Mouse (Mus musculus): Measurements from ENCODE around the gene Ing5. TPM values are rescaled to one million over a fixed set of nuclear protein-coding genes. Genes with fewer than 3 reads are reported as not detected.

Gene Ing5
- polyA plus RNA-seq, 1 experiment from 2014 or later, result 6.0 TPM

DNA sequence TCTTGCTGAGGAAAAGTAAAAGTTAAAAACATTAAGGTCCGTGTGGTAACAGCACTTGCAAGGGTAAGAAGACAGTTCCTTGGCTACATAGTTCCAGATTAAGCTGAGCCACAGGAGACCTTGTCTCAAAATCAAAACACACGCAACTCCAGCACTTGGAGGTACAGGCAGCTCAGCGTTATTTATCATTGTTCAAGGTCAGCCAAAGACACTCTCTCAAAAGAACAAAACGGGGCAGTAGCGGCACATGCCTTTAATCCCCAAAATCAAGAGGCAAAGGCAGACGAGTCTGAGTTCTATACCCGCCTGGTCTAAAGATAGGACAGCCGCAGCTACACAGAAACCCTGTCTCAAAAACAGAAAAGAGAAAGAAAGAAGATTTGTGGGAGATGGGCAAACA lies 7.9 kb upstream of the Ing5 start:
- H3K9me3 ChIP-seq (ENCODE audit: control insufficient read depth), result no peaks in the 10 kb centered on the region
- no peak overlapping the region for H3K4me2 ChIP-seq (replicated peaks; ENCODE audit: low read depth)
- WGBS, result 82% methylated on average over 8 of the region's 8 CpGs
- H3K4me1 ChIP-seq (replicated peaks; ENCODE audit: control insufficient read depth, insufficient read depth, low read length), result no peaks in the 10 kb centered on the region
- no peaks in the 10 kb centered on the region for H3K27me3 ChIP-seq (replicated peaks; ENCODE audit: control insufficient read depth, insufficient read depth, low read length)
- H3K9ac ChIP-seq (ENCODE audit: low read depth, low read length), result no peak overlapping the region
- no peak overlapping the region for H3K4me3 ChIP-seq (ENCODE audit: low read depth, low read length)
- TF ChIP-seq CTCF (IDR thresholded peaks at IDR 0.05; ENCODE audit: low read depth), result no peak
- peaks cover 59% of the 10 kb centered on the region for H3K36me3 ChIP-seq (ENCODE audit: control insufficient read depth, insufficient read depth)
- H3K27ac ChIP-seq (ENCODE audit: low read depth, low read length), result no peak overlapping the region
- no peak for ATAC-seq

DNA sequence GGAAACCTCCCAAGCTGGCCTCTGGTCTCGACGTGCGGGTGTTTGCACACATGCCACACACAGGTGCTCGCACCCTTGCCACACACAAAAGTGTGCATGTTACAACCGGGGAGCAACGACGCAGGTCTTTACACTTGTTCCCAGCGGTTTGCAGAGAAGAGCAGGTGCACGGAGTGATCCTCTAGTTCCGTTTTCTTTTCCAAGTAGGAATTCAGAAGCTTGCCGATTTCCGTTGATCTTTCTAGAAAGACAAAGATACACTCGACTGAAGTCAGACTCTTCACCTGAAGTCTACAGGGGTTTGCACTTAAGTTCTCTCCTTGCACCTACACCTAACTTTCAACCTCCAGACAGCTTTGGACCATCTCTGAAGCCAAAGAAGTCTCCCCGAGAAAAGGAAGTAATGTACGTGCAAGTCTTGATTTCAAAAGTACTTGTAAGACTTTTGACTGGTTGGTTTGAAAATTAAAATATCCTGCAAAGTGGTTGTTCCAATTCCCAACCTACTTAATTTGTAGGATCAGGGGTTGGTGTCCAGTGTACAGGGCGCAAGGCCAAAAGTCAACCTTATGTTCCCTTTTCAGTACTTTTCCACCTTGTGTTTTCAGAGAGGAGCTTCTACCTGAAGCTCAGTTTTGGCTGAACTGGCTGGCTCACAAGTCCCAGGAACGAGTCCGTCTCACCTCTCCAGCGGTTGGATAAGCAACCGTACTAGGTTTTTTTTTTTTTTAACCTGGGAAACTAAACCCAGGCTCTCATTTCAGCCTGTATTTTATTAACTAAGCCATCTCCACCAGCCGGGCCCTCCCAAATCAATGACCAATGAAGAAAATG lies 2.9 kb upstream of the Ing5 start:
- no peak for TF ChIP-seq CTCF (IDR thresholded peaks at IDR 0.05; ENCODE audit: low read depth)
- Histone ChIP-seq H3K4me1 (replicated peaks; ENCODE audit: control insufficient read depth, insufficient read depth, low read length) (peaks cover 11% of the 10 kb centered on the region; the same call in 1 of the 2 replicates), H3K4me3 (ENCODE audit: low read depth, low read length) (peak overlapping the region; percentile 66), H3K9me3 (ENCODE audit: control insufficient read depth) (no peaks in the 10 kb centered on the region), H3K27ac (ENCODE audit: low read depth, low read length) (peak overlapping the region; percentile 51; the same call in 1 of the 2 replicates), H3K27me3 (replicated peaks; ENCODE audit: control insufficient read depth, insufficient read depth, low read length) (no peaks in the 10 kb centered on the region), H3K4me2 (replicated peaks; ENCODE audit: low read depth) (peak overlapping the region; percentile 93), H3K36me3 (ENCODE audit: control insufficient read depth, insufficient read depth) (peaks cover 15% of the 10 kb centered on the region), H3K9ac (ENCODE audit: low read depth, low read length) (peak overlapping the region; percentile 56)
- no peak for ATAC-seq
- WGBS, result 67% methylated on average over 21 of the region's 21 CpGs

DNA sequence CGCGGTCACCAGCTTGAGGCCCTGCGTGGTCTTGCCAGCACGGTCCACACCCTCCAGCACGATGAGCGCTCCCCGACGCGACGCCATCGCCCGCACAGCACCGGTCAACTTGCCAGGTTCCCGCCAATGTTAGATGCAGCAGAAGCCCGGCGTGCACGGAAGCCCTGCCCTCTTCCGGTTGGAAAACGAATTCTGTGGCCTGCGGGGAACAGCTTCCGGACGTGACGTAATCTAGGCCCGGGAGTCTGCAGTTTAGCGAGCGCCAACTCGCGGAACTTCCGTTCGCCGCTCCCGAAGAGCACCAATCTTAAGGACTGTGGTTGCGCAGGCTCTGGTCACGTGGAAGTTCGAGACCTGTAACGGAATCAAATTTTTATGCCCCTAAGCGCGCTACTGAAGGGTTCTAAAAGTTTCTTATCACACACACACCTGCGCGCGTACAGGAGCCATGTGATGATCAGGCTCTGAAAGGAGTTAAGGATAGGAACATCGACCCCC lies 2.0 kb upstream of the Ing5 start, which contains the start of gene Dtymk:
Dtymk (minus strand) TSS at position 194 of the 498 bp plus-strand sequence.
- ATAC-seq, result peak; percentile 59

DNA sequence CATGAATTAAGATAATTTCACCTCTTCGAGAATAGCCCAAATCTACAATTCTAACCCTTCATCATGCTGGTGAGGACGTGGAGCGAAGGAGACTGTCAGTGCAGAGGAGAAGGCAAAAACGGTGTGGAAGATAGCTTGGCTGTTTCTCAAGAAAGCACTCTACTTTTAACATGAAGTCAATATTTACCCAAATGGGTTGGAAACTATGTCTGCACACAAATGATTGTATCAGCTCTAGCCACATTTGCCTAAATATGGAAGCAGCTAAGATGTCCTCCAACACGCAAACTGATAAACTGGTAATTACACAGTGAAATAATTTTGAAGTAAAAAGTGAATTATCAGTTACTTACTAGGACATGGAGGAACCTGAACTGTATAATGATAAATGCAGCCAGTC lies 994 bp upstream of the Ing5 start:
- no peaks in the 10 kb centered on the region for H3K27me3 ChIP-seq (replicated peaks; ENCODE audit: control insufficient read depth, insufficient read depth, low read length)
- no peak overlapping the region for H3K27ac ChIP-seq (ENCODE audit: low read depth, low read length)
- 69% methylated on average over 5 of the region's 5 CpGs for WGBS
- TF ChIP-seq CTCF (IDR thresholded peaks at IDR 0.05; ENCODE audit: low read depth), result no peak
- H3K9me3 ChIP-seq (ENCODE audit: control insufficient read depth), result no peaks in the 10 kb centered on the region
- peak overlapping the region; percentile 80 for H3K4me3 ChIP-seq (ENCODE audit: low read depth, low read length)
- H3K4me1 ChIP-seq (replicated peaks; ENCODE audit: control insufficient read depth, insufficient read depth, low read length), result peaks cover 11% of the 10 kb centered on the region; the same call in 1 of the 2 replicates
- peak overlapping the region; percentile 93 for H3K4me2 ChIP-seq (replicated peaks; ENCODE audit: low read depth)
- H3K36me3 ChIP-seq (ENCODE audit: control insufficient read depth, insufficient read depth), result peaks cover 29% of the 10 kb centered on the region
- ATAC-seq, result no peak
- 0 out of 2 replicates have a peak overlapping the region, but pooled peaks have one; percentile 77 for H3K9ac ChIP-seq (ENCODE audit: low read depth, low read length)

More for the DNA sequence above, 2.0 kb upstream of the Ing5 start, which contains the start of gene Dtymk:
- H3K9me3 ChIP-seq (ENCODE audit: control insufficient read depth), result no peaks in the 10 kb centered on the region
- WGBS, result 0% methylated on average over 42 of the region's 42 CpGs
- peak within 1 kb of the TSS; percentile 51 for H3K27ac ChIP-seq (ENCODE audit: low read depth, low read length)
- H3K4me3 ChIP-seq (ENCODE audit: low read depth, low read length), result peak within 1 kb of the TSS; percentile 66
- peaks cover 23% of the 10 kb centered on the region for H3K36me3 ChIP-seq (ENCODE audit: control insufficient read depth, insufficient read depth)
- H3K9ac ChIP-seq (ENCODE audit: low read depth, low read length), result peak within 1 kb of the TSS; percentile 56
- H3K4me1 ChIP-seq (replicated peaks; ENCODE audit: control insufficient read depth, insufficient read depth, low read length), result peaks cover 11% of the 10 kb centered on the region; the same call in 1 of the 2 replicates
- peak; percentile 78 for TF ChIP-seq CTCF (IDR thresholded peaks at IDR 0.05; ENCODE audit: low read depth)
- H3K27me3 ChIP-seq (replicated peaks; ENCODE audit: control insufficient read depth, insufficient read depth, low read length), result no peaks in the 10 kb centered on the region
- peak within 1 kb of the TSS; percentile 93 for H3K4me2 ChIP-seq (replicated peaks; ENCODE audit: low read depth)

DNA sequence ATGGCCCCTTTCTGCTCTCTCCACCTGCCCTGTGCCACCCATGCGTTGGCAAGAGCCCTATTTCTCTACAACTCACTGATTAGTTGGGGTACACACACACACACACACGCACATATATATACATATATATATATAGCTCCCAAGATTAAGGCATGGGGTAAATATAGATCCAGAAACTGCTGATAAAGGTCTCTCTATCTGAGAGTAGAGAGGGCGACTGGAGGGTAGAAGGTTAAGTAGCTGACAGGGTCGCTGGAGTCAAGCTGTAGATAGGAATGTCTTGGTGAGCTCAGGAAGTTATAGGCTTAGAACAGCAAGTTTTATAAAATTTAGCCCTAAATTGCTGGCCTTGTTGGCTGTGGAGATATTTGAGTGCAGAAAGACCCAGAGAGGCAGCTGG lies 1.1 kb downstream of the Ing5 start:
- H3K36me3 ChIP-seq (ENCODE audit: control insufficient read depth, insufficient read depth), result peaks cover 31% of the 10 kb centered on the region
- H3K4me3 ChIP-seq (ENCODE audit: low read depth, low read length), result peak overlapping the region; percentile 80; the same call in 1 of the 2 replicates
- H3K9ac ChIP-seq (ENCODE audit: low read depth, low read length), result peak overlapping the region; percentile 77; the same call in 1 of the 2 replicates
- H3K4me2 ChIP-seq (replicated peaks; ENCODE audit: low read depth), result peak overlapping the region; percentile 93
- H3K27ac ChIP-seq (ENCODE audit: low read depth, low read length), result no peak overlapping the region
- H3K9me3 ChIP-seq (ENCODE audit: control insufficient read depth), result no peaks in the 10 kb centered on the region
- WGBS, result 57% methylated on average over 4 of the region's 4 CpGs
- TF ChIP-seq CTCF (IDR thresholded peaks at IDR 0.05; ENCODE audit: low read depth), result no peak
- H3K27me3 ChIP-seq (replicated peaks; ENCODE audit: control insufficient read depth, insufficient read depth, low read length), result no peaks in the 10 kb centered on the region
- no peak for ATAC-seq
- peaks cover 11% of the 10 kb centered on the region; the same call in 1 of the 2 replicates for H3K4me1 ChIP-seq (replicated peaks; ENCODE audit: control insufficient read depth, insufficient read depth, low read length)

DNA sequence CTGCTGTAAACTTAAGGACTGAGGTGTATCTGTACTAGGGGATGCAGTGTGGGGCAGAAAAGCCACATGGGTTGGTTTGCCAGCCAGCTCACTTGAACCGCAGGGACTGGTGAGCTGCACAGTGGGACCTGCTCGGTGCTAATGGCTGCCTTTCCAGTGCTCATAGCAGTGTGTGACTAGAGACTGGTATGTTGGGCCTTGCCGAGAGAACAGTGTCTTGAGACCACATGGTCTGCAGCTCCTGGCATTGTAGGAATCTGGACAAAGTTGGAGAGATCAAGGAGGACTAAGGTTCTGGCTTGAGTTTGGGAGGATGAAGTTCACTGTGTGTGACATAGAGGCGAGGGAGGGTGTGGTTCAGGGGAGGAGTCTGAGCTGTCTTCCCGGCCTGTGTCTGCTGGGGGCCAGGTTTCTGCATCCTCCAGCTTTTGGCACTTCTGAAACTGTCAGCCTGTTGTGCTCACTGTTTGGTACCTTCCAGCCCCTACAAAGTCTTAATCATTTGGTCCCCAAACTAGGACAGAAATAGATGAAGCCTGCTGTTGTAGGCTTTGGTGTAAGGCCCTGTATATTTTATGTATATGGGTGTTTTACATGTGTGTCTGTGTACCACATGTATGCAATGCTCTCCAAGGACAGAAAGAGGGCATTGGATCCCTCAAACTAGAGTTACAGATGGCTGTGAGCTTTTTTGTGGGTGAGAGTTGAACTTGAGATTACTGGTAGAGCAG lies 1.6 kb downstream of the Ing5 start:
- H3K9me3 ChIP-seq (ENCODE audit: control insufficient read depth), result no peaks in the 10 kb centered on the region
- H3K4me2 ChIP-seq (replicated peaks; ENCODE audit: low read depth), result 0 out of 2 replicates have a peak overlapping the region, but pooled peaks have one; percentile 93
- H3K4me1 ChIP-seq (replicated peaks; ENCODE audit: control insufficient read depth, insufficient read depth, low read length), result peaks cover 11% of the 10 kb centered on the region; the same call in 1 of the 2 replicates
- no peak overlapping the region for H3K27ac ChIP-seq (ENCODE audit: low read depth, low read length)
- TF ChIP-seq CTCF (IDR thresholded peaks at IDR 0.05; ENCODE audit: low read depth), result no peak
- H3K27me3 ChIP-seq (replicated peaks; ENCODE audit: control insufficient read depth, insufficient read depth, low read length), result no peaks in the 10 kb centered on the region
- ATAC-seq, result no peak
- H3K9ac ChIP-seq (ENCODE audit: low read depth, low read length), result no peak overlapping the region
- H3K4me3 ChIP-seq (ENCODE audit: low read depth, low read length), result no peak overlapping the region
- WGBS, result 53% methylated on average over 5 of the region's 5 CpGs
- peaks cover 37% of the 10 kb centered on the region for H3K36me3 ChIP-seq (ENCODE audit: control insufficient read depth, insufficient read depth)
